Mouse (Mus musculus) bone marrow macrophage, adult 2 months (primary cell): ENCODE measurements around the gene Dennd1a.

Experiments used
- CTCF ChIP-seq: IDR thresholded peaks from 2 replicates; pipeline ENCODE4 v1.5.1; 2012; ENCODE audit warnings: low read depth, mild to moderate bottlenecking, low read length, moderate library complexity
- POLR2A ChIP-seq: IDR thresholded peaks from 2 replicates; pipeline ENCODE4 v1.6.1; 2012; ENCODE audit warnings: mild to moderate bottlenecking, low read depth, low read length, borderline replicate concordance

- TF ChIP-seq CTCF (no peak), POLR2A (no peak)
Measured at GRCm38 (mm10) chr2:37819526-37820152, 467.6 kb downstream of the Dennd1a start.
